Mouse (Mus musculus) embryo, embryonic 11.5 days (tissue): ENCODE data around the gene Rapgef1.
A peak's percentile ranks its signal among the peaks of the same experiment; 100 is the strongest.
"Not testable (repeated sequence)": the region's sequence is repeated elsewhere in the genome, so short reads cannot be mapped to it uniquely, and the experiment has no call there.

Experiments used
- DNase-seq: peaks from one replicate; pipeline ENCODE4 v3.0.0-alpha.2; 2012; ENCODE audit warnings: low read depth, low spot score

The Rapgef1 gene

DNA sequence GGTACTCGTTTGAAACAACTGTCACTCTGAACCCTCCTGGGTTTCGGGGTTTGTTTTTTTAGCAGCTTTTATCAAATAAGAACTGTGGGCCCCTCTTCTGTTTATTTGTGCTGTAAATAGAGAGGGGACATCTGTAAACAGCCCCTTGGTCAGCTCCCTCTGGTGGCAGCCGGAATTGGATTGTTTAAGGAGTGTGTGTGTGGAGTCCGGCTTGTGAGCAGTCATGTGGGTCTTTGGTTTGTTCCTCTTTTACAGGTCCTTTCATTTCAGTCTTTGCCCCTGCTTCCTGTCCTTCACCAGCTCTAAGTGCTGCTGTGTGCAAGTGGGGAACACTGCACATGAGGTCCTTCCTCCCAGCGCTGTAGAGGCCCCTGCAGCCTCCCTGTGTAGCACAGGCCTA is 119.8 kb downstream of the Rapgef1 start:
- no peak for DNase-seq

DNA sequence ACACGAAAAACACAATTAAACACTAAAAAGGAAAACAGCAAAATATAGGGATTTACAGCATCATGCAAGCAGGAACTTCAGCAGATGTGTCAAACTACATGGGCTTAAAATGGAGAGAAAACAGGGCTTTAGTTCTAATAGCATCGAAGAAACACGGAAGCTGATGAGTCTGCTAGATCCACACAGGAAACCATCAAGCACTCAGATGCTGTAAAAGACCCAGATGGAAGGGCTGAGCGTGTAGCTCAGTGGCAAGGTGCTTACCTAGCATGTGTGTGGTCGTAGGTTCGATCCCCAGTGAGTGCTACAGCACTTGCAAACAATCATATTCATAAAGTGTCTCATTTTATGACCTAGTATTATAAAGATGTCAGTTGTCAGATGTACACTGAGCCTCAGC is 121.7 kb downstream of the Rapgef1 start:
- no peak for DNase-seq

DNA sequence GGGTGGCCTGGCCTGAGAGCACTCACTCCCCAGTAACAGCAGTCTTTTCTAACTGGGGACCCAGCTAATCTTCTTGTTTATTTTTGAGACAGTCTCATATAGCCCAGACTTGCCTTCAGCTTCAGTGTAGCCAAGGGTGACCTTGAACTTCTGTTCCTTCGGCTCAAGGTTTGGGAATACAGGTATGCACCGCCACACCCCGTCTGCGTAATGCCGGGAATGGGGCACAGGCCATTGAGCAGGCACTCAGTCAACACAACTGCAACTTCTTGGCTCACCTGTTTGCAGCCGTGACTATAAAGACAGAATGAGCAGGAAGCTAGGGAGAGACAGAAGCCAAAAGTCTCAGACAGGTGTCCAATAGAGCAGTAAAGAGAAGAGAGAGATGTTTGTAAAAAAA is 124.7 kb downstream of the Rapgef1 start:
- DNase-seq: no peak

DNA sequence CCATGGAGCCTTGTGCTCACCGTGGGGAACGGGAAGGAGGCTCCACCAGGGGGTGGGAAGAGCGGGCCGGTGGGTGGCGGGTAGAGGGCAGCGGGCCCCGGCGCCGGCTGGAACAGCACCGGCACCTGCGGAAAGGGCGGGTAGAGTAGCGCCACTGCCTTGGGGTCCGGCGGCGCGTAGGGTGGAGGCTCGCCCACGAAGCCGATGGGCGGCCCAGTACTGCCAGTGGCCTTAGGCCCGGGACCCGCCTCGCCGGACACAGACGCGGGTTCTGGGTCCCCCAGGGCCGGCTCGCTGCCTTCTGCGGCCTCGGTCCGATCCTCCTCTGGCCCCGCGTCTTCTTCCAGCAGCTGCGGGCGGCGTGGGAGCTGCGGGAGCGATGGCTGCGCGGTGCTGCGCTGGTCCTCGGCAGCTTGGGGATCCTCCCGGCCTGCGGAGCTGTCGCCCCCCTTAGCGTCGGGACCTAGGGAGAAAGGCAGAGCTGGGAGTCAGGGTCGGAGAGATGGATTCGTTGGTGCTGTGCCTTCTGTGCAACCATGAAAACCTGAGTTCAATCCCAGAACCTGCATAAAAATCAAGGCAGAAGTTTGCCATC is 127.8 kb downstream of the Rapgef1 start:
- no peak for DNase-seq

DNA sequence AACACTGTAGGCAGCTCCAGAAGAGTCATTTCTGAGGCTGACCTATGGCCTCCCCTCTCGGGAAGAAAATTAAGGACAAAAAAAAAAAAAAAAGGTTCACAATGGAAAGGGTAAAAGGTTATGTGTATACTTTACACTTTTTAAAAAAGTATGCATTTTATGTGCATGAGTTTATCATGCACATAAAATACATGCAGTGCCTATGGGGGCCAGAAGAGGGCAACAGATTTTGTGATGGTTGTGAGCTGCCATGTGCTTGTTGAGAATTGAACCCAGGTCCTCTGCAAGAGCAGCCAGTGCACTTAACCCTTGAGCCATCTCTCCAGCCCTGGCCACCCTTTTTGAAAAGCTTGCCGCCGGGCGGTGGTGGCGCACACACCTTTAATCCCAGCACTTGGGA is 128.3 kb downstream of the Rapgef1 start:
- DNase-seq: no peak

DNA sequence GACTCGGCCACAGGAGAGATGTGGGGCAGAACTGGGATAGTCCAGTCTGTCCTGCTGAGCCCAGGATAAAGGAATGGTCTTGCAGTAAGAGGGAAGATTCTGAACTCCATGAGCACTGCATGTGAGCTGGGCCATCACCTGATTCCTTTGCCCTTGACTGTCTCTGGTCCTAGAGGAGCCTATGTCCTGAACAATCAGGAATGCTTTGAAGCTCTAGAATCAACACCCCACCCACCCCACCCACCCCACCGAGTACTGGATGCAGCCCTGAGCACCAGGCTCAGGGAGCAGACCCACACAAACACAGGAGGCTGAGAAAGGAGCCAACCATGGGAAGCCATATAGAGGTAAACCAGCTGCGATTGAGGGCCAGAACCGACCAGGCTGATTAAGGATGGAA is 129.0 kb downstream of the Rapgef1 start:
- no peak for DNase-seq

DNA sequence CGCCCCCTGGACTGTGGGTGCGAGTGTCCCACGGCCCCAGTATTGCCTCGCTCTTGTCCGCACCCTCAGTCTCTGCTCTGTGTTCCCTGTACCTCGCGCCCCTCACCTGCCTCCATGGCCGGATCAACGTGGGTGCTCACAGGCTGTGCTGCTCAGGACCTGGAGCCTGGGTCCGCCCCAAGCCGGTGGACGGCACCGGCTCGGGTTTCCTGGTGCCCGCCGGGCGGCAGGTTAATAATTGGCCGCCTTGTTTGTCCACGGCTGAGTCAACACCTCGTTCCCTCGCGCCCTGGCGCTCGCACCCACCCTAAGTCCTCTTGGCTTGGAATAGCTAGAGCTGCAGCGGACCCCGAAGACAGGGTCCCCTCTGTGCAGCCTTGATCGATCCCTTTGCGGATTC is 132.0 kb downstream of the Rapgef1 start, which contains the start of gene Gm13420:
Gene Gm13420 (minus strand): TSS at position 189 of the 400 bp plus-strand sequence.
- DNase-seq: no peak

DNA sequence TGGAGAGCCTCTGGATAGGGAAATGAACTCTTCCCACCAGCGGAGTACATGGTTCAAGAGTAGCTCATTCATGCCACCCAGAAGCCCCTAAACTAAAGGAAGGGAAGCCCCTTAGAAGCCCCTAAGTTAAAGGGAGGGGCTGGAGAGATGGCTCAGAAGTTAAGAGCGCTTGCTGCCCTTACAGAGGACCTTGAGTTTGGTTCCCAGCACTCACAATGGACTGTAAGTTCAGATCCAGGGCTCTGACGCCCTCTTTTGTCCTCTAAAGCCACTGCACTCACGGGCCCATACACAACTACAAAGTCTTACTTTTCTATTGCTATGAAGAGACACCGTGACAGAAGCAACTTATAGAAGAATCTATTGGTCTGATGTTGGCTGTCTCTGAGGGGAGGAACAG is 132.9 kb downstream of the Rapgef1 start:
- no peak for DNase-seq

DNA sequence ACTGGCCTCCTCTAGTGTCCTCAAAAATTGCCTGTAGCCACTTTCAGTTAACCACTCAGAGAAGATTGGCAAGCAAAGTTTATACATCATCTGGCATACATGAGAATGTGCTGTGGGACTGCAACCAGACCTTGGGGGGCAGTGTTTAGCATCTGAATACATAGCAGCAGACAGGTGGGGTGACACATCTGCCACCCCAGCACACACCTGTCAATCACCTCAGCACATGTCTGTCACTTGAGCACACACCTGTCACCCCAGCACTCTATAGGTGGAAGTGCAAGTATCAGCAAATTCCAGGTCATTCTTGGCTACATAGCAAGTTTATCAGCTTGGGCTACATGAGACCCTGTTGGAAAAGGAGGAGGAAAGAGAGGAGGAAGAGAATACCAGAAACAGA is 136.2 kb downstream of the Rapgef1 start:
- DNase-seq: no peak

DNA sequence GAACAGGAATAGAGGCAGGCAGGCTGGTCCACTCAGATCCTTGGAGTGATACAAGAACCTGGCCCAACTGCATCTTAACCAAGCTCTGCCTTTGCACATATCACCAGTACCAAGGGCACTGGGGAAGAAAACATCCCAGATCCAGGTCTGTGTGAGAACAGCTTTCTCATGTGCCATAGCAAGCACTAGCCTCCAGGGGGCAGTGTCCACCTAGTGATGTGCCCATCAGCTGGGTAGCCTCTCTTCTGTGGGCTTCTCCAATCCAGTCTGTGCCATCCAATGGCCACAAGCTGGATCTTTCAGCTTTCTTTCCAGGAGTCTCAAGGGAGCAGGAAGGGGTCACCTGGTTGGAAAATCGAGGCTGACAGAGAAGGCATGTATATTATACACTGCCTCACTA is 145.3 kb downstream of the Rapgef1 start:
- peak; percentile 56 for DNase-seq

DNA sequence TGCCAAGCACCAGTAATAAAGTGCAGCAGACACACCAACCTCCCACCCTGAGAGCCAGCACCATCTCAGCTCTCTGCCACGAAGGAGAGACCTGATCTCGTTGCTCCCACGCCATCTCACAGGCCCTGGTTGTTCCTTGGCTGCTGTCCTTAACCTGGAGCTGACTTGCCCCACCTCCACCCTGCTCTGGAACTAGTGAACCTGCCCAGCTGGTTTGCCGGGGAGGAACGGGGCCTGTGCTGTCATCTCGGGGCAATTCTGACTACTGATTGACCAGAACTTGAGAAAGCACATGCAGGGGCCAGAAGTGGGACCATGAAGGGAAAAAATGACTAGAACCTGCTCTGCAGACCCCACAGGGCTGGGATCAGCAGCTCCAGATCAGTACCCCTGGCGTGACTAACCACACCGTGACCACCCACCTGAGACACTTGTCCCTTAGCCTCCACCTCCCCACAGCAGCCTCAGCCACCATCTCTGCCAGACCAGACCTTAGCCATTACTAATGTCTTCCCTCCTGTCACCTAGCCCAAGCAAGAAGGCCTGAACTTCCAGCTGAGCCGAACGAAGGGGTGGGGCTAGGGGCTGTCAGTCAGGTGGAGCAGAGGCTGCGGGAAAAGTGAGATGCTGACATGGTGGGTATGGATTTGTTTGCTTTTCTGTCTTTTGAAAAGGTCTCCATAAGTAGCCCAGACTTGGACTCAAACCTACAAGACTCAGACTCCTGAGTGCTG is 148.6 kb downstream of the Rapgef1 start:
- no peak for DNase-seq

DNA sequence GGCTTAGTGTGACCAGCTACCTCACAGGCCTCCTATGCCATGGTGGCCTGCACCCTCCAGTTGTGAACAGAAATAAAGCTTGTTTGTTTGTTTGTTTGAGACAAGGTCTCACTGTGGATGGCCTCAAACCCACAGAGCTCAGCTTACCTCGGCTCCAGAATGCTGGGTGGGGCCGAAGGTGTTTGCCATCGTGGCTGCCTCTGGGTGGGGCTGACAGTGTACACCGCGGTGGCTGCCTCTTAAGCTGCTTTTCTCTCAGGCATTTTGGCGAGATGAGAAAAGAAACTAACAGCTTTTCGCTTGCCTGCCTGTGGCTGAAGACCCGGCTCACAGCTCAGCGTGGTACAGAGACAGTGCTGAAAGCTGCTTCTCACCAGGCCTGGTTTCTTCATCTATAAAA is 149.4 kb downstream of the Rapgef1 start:
- DNase-seq: no peak

DNA sequence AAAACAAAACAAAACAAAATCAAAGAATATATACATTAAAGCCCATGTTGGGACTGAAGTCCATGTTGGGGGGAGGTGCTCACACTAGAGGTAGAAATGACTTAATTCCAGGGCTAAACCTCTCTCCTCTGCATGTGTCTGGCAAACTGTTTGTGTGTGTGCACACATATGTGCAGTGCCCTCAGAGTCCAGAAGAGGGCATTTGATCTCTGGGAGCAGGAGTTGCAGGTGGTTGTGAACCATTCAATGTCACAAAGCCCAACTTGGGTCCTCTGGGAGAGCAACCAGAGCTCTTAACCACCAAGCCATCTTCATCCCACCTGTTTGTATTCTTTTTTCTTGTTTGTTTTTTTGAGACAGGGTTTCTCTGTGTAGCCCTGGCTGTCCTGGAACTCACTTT is 150.6 kb downstream of the Rapgef1 start:
- no peak for DNase-seq

DNA sequence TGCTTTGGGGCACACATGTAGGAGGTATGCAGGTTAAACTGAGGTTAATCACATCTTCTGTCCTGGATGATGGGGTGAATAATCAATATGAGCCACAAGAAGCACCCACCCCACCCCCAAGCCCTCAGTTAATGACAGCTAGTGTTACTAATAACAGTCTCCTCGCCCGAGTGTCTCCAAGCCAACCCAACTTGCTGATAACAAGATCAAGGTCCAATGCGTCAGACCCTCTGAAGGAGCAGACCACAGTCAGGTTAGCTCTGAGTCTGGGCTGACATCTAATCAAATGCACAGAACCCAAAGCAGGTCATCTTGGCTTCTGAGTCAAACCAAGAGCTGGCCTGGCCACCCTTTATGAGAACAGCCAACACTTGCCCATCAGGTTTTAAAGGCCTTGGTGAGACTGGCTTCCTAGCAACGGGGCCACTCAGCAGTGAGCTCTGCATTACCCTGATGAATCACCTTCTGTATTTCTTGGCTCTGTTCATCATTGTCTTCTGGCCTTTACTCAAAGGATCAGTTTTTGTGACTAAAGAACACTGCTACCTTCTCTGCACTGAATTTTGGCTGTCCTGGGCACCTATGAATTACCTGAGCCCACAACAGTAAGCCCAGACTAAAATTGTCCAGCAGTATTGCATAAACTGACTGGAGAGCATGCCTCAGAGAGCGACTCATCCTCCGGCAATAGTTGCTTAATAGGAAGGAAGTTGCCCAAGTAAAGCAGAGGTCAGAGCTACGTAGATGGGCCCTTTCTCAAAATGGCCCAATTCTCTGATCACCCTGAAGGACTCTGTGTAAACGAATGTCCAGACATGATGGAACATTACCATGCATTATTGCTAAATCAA is 152.3 kb downstream of the Rapgef1 start:
- no peak for DNase-seq

DNA sequence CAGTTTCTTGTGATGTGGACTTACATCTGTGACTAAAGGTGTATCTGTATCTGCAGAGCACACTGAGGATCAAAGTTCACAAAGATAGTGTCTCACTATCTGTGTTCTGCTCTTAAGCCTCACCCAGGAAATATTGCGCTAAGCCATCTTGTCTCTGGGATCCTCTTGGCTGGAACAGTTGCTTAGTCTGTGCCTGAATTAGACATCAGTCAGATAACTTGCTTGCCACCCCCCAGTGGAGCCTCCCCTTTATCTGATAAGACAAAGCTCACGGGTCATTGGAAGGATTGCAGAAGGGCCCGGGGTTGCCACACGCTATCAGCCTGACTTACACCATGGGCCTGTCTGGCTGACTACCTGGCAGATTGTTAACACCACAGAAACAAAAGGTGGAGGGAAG is 153.8 kb downstream of the Rapgef1 start:
- DNase-seq: no peak

DNA sequence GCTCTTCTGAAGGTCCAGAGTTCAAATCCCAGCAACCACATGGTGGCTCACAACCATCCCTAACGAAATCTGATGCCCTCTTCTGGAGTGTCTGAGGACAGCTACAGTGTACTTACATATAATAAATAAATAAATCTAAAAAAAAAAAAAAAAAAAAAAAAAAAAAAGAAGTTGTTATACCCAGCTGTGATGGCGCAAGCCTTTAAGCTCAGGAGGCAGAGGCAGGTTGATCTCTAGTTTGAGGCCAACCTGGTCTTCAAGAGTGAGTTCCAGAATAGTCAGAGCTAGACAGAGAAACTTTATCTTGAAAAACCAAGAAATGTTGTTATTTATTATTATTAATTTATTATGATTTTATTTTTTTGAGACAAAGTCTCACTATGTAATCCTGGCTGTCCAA is 161.7 kb downstream of the Rapgef1 start:
- DNase-seq: not testable (repeated sequence)

DNA sequence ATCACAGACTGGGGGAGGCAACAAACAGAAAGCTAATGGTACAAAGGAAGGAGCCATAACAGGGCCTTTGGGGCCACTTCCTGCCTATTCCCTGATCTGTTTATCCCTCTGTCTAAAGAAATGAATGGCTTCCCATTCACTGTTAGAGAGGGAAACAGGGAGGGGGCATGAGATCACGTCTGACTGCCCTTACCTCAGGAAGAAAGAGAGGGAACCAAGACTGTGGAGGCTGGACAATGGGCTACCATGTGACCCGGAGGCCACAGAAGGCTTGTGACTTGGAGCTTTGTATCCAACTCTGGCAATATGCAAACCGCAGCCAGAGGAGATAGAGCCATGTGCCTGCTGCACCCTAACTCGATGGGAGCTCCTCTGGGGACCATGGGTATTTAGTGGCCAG is 164.8 kb downstream of the Rapgef1 start:
- DNase-seq: no peak

DNA sequence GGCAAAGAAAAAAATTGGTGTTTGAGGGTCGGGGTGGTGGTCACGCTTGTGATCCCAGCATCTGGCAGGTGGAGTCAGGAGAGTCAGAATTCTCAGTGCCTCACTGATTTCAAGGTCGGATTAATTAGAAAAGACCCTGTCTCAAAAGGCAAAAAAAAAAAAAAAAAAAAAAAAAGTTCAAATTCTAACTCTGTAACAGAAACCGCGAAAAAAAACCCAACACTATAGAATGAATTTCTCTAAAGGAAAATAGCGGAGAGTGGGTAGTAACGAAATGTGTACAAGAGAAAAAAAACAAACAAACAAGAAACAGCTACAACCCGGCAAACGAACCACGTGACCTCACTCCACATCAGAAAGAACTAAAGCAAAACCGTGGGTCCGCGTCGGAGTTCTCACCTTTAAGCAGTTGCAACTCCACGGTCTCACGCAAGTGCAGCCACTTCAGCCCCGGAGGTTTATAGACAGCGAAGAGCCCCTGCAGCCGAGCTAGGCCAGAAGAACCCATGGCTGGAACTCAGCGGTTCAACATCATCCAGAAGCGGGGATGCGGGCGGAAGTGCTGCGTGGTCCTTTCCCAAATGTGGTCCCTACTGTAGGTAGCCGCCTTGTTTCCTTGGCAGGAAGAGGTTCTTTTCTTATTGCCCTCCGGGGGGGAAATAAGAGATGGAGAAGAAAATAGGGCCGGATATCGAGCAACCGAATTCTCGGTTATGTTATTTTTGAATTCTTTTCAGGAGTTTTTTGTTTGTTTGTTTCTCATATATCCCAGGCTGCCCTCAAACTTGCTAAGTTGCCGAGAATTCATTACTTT is 167.8 kb downstream of the Rapgef1 start, which contains the start of gene Coq4:
Gene Coq4 (plus strand): TSS at position 390 of the 814 bp plus-strand sequence.
- DNase-seq: peak; percentile 85

DNA sequence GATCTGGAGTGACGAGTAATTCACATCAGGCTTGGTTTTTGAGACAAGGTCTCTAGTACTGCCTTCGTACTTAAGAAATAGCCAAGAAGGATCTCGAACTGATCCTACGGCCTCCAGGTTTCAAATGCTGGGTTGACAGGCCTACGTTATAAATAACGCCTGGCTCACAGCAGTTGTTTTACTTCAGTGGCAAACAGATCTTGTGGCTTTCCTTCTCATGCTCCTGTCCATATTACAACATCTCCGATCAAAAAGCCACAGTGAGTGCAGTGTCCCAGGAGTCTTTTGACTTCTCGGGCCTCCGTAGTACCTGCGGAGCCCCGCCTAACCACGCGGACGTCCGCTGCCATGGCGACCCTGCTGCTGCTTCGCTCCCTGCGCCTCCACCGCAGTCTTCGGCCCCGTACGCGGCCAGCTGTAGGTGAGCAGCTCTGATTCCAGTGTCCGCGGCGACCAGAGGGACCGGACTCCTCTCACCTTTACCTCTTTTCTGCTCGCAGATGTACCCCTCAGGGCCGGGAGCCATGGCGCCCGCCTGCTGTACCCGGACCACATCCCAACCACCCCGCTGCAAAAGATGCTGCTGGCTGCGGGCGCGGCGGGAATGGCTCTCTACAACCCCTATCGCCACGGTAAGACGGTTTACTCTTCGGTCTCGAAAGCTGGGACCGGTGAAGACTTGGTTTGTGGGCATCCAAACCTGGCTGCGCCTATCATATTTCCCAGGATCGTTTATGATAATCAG is 168.6 kb downstream of the Rapgef1 start, which contains the start of gene Trub2:
Gene Trub2 (minus strand): TSS at position 566 of the 745 bp plus-strand sequence.
- peak; percentile 56 for DNase-seq
